Mouse (Mus musculus) kidney, postnatal 10 days (tissue): ENCODE data around the gene Nupl2.

Experiments
- DNase-seq: peaks from one replicate; pipeline ENCODE4 v3.0.0; 2021; ENCODE audit warnings: mixed read lengths

Nupl2 gene

DNA sequence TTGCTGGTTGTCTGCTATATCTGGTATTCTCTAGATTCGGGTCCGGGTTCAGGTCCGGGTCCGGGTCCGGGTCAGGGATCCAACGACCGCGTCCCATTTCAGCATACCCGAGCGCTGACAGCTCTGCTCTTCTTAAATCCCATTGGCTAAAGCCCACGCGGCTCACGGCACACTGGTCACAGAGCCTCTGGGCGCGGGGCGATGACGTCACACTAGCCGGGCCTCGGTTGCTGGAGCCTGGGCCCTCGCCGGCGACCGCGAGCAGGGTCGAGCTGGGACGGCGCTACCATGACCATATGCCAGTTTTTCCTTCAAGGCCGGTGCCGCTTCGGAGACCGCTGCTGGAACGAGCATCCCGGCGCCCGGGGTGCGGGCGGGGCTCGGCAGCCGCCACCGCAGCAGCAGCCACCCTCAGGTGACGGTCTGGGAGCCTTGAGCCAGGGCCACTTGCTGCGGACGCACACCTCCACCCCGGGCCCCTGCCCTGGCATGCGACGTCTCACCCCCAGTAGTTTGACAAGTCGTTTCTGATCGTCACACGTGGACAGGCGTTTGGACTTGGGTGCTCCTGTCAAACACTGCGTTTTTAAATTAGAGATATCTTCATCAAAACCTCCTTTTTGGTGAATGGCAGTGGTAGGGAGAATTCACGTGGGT lies at the start of gene Nupl2:
Nupl2 (plus strand) TSS at position 175 of the 657 bp plus-strand sequence.
- DNase-seq, result peak; percentile 98

DNA sequence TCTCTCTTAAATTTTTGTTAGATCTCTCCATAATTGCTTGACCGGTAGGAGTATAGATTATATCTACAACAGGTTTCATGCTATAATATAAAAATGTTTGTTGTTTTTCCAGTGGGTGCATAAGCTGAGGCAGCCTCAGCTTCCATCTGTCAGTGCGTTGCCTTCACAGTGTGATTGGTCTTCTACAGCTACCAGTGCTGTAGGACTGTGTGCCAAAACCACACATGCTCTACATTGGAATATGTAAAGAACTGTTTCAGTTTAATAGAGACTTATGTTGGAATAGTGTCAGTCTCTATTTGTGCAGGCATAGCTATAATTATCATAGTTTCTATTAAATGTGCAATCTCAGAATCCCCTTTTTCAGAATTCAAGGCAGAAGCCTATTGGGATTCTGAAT lies 42.5 kb upstream of the Nupl2 start:
- no peak for DNase-seq

DNA sequence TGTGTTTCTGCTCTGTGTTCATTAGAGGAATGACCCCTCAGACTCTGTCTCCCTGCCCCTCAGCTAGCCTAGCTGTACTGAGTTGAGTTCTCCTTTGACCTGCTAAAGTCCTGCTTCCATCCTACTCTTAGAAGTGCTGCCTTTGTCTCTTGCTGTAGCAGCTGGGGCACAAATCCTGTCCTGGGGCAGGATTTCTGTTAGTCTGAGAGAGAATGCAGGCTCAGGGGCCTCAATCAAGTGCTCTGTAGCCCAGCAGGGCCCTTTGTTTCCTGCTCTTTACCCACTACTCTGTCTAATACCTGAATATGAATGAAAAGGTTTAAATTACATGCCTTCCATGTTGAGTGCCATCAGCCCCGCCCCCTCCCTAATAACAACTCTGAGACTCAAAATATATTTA lies 40.6 kb upstream of the Nupl2 start:
- no peak for DNase-seq

DNA sequence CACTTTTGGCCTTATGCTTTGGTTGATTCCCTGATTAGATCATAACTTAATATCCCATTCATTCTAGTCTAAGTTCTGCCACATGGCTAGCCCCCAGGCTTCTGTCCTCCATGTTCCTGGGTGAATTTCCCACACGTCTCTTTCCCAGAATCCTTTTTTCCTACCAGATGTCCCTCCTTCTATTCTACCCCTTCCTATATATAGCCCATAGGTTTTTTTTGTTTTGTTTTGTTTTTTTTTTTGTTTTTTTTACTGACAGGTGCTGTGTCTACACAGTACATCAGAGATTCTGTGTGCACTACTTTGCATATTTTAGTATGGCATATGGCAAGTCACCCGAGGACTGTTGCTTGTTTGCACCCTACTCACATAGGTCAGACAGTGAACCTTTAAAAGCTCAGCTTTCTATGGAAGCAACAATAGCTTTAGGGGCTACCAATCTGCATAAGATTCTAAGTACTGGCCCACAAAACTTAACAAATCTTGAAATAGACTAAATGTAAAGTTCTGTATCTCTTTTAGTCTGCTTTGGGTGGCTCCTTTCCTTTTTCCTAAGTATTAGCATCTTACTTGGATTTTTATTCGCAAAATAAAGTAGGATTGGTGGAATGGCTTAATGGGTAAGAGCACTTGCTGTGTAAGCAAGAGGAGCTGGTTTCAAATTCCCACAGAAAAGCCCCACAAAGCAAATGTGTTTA lies 40.0 kb upstream of the Nupl2 start:
- no peak for DNase-seq

DNA sequence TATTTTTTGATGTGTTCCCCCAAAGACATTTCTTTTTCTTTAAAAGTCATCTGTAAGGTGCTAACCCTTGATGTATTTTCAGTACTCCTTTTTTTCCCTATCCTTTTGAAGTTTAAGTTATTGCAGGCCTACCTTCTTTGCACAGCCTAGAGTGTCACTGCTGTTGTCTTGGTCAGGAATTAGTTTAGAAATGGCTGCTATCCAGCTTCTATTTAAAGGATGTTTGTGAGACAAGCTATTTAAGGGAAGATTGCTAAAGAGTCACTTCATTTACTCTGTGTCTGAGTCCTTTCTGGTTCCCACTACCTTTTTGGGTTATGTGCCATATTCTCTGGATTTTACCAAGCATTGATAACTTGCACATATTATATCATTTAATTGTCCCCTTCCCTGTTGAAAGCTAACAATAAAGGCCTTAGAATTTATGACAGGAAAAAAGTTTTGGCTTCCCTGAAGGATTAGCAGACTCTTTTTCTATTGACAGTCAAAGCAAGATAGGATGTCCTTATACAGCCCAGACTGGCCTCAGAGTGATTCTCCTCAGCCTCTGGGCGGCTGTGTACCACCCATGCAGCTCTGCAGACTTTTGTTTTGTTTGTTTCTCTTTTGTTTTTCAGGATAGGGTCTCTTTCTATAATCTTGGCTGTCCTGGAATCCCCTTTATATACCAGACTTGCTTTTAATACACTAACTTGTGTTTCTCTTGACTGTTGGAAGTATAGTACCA lies 38.7 kb upstream of the Nupl2 start:
- DNase-seq, result no peak

DNA sequence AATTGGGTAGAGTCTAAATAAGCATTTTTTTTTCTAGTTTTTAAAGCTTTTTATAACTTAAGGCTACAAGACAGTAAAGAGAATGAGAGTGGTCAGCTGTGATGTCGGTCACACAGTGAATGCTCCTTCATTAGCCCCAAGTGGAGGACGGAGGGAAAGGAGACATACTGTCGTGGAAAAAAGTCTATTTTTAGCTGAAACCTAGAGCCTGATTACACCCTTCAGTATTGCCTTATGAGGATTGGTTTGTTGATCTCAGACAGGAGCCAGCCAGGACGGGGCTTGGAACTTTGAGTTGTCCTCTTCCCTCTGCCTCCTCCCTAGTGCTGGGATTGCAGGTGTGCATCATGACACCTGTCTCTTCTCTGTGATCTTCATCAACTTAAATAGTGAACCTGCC lies 37.8 kb upstream of the Nupl2 start:
- DNase-seq, result no peak

DNA sequence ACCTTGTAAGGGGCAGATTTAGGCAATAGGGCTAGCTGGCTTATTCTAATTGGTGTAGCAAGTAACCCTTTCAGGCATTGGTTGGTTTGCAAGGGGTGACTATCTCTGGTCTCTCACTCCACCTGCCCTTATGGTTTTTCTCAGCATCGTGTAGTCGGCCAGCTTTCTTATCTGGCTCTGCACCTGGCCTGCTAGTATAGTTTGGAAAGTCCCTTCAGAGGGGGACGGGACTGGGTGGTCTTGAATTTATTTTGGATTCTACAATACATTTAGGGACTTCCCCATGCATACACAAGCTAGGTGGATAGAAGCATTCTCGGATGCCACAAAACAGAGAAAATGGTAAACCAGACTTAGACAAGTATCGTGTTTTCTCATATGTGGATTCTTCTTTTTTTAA lies 17.8 kb upstream of the Nupl2 start:
- DNase-seq, result no peak

DNA sequence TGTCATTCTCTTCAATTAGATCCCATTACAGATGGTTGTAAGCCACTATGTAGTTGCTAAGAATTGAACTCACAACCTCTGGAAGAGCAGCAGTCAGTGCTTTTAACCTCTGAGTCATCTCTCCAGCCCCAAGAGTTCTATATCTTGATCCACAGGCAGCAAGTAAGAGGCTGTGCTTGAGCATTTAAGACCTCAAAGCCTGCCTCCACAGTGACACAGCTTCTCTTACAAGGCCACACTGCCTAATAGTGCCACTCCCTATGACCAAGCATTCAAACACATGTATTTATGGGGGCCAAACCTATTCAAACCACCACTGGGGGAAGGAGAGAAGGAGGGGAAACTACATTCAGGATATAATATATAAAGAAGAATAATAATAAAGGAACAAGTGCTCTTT lies 12.6 kb upstream of the Nupl2 start:
- no peak for DNase-seq

DNA sequence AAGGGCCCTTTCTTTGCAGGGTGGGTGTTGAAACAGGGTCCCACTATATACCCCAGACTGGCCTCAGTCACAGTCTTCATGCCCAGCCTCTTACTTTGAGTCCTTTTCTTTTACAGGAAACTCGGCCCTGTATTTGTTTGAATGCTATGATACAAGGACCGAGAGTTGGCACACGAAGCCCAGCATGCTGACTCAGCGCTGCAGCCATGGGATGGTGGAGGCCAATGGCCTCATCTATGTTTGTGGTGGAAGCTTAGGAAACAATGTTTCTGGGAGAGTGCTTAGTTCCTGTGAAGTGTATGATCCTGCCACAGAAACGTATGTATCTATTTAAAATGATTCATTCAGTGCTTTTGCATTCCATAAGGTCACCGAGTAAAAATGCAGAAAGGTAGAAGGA lies 8.0 kb upstream of the Nupl2 start:
- DNase-seq, result no peak

DNA sequence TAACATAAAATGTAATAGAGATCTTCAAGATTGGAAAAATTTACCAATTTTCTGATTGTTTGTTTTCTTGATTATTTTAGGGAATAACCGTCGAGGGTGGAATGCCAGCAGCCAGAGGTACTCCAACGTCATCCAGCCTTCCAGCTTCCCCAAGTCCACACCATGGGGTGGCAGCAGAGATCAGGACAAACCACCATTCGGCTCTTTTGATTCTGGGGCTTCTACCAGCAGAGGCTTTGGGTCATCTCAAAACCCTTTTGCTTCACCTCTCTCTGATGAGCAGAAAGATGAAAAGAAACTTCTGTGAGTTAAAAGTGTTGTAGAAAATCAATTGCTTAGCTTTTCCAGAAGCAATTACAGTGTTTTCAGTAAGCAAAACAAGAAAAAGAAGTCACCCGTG lies 2.5 kb downstream of the Nupl2 start:
- DNase-seq, result peak; percentile 31

DNA sequence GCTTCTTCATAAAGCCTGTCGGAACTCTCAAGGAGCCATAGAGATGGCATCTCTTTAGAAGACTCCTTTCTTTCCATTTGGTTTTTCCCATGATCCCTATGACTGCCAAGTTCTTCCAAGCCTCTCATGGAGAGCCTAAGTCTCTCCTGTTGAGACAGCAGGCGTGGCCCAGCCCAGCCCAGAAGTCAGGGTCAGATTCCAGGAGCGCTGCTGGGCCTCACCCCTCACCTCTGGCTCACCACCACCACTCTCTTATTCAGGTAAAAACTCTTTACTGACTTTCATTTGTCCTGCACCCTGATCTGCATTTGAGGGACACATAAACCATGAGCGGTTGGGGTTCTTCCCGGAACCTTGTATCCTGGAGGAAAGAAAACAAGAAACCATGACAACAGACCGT lies 5.1 kb downstream of the Nupl2 start:
- no peak for DNase-seq

DNA sequence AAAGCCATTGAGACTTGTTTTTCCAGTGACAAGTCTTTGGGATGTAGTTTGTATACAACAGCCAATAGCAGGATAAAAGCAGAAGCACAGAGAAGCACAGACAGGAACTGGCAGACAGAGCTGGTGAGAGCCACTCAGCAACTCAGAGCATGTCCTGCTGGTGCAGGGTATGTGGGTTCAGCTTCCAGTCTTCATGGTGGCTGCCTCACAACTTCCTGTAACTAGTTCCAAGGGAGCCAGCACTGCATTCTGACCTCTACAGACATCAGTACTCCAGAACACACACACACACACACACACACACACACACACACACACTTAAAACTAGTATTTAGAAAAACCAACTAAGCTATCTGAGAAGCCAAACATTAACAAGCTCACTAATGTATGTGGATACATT lies 7.3 kb downstream of the Nupl2 start:
- no peak for DNase-seq

DNA sequence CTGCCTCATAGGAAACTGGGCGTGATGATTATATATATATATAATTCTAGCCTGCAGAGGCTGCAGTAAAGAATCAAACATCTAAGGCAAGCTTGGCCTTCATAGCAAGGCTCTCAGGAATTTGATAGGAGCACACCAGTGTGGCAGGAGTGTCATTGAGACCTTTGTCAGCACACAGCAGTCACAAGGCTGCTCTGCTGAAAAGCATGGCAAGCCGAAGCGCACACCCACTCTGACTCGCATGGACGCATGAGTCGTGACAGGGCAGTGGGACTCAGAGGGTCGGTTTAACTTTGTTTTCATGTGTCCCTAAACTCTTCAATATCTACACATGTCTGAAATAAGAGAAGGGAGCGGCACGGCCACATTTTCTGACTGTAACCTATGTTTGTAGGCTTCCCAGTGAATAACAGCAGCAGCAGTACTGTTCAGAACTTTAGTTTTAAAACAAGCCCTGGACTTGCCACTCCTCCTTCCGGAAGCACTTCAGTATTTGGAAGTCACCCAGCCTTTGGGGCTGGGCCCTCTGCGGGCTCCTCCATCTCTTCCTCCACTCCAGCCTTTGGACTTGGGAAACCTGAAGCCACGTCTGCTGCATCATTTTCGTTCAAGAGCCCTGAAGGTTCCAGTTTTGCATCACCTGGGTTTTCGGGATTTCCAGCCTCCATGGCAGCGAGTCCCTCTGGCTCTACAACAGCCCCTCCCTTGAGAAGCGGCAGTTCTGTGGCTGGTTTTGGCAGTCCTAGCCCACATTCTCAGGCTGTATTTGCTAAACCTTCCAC lies 16.9 kb downstream of the Nupl2 start:
- no peak for DNase-seq

DNA sequence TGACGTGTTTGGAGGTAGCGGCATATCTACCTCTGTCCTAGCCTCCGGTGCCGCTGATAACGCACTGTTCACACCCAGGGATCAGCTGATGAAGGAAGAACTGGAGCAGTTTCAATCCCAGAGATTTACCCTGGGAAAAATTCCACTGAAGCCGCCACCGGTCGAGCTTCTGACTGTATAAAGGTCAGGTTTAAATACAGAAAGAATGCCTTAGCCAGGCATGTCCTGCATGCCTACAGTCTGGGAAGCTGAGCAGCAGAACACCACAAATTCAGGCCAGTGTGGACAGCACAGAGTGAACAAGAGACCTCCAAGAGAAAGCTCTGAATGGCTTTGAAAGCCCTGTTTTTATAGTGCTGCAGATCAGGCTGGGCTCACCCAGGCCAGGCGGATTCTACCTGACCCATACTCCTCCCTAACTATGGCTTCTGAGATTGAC lies 17.6 kb downstream of the Nupl2 start:
- DNase-seq, result no peak

DNA sequence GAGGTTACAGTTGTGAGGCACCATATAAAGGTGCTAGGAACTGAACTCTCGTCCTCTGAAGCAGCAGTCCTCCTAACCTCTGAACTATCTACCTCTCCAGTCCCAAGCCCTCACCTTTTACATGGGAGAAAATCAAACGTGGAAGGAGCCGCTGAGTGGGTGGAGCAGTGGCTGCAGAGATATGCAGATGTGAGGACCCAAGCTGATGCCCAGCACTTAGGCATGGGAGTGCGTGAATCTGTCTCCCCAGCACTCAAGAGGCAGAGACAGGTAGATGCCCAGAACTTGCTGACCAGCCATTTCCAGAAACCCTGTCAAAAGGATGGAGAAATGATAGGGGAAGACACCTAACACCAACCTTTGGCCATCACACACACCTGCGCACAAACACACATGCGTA lies 18.3 kb downstream of the Nupl2 start:
- DNase-seq, result no peak

DNA sequence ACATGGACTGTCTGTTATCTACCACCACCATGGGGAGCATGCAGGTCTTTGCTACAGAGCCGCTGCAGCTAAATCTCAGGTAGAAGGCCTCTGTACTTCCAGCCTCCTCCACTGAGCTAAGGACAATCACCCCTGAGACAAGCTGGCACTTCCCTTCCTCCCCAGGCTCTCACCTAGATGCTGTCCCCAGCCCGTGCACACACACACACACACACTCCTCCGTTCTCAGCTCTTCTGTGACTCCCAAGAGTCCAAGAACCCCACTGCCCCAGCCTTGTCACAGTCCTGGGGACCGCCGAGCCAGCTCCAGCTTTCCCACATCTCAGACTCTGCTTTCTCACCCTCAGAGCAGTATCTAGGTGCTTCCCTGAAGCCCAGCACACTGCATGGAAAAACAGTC lies 19.2 kb downstream of the Nupl2 start:
- no peak for DNase-seq

DNA sequence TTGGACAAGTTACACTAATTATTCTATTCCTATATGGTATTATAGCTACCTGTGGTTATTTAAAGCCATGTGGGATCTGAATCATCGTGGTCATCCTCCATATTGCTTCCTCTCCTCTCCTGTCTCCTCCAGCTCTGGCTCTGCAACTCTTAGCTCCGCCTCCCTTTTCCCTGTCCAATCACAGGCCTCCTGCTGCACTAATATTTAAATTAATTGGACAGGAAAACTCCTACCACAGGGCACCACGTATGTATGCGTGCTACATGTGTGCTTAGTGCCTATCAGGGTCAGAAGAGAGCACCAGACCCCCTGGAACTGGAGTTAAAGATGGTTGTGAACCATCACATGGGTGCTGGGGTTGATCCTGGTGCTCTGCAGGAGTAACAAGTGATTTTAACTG lies 23.7 kb downstream of the Nupl2 start:
- DNase-seq, result no peak

DNA sequence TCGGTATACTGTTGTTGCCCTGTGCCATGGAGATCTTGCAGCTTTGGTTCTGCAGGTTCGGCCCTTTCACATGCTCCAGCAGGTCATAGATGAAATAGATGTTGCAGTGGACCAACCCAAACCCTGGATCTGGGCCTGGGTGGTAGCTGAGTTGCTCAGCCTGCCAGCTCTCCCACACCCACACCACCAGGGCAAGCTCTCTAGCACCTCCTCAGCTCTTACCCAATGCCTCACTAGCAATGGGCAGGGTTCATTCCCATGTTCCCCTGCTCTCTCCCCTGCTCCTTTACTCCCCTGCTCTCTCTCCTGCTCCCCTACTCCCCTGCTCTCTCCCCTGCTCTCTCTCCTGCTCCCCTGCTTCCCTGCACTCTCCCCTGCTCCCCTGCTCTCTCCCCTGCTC lies 27.1 kb downstream of the Nupl2 start:
- DNase-seq, result no peak

DNA sequence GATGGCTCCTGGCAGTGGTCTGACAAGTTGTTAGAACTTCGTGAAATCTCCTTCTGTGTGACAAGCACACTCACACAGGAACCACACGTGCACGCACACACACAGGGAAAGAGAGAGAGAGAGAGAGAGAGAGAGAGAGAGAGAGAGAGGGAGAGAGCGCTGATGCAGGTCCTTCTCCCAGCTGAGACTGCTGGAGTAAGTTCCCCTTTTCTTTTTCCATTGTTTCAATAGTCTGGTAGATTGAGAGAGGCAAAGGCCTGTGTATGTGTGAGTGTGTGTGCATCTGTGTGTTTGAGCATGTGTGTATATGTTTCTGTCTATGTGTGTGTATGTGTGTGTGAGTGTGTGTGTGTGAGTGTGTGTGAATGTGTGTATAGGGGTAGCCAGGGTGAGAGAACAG lies 36.2 kb downstream of the Nupl2 start:
- DNase-seq, result no peak

DNA sequence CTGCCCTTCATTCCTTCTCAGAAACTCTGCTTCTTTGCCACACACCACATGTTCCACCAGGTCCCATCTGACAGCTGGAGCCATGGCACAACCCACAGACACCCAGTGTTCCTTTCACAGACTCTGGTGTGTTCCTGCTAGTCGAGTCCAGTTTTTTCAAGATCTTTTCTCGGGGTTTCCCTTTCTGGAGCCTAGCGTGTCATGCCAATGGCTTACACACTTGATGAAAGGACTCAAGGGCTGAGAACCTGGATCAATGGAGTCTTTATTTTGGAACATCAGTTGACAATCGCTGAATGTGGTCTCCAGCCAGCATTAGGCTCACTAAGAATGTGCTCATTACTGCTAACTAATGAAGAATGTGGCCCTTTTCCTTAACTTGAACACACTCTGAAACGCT lies 37.7 kb downstream of the Nupl2 start:
- no peak for DNase-seq

DNA sequence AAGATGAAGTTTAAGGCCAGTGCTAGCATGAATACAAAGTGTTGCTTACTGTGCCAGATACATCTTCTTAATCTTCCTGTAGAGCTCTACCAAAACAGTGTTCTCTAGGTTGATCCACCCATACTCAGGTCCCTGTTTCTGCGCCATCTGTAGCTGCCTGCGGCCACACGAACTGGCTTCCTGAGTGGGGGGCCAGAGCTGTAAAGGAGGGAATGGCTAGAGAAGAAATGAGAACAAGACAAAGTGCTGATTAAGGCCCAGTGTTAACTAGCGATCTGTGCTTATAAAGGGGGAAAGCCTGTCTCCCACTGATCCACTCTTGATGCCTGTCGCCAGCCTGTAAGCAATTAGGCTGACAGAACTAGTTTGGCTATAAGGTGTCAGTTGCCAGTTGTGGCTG lies 38.5 kb downstream of the Nupl2 start:
- no peak for DNase-seq

DNA sequence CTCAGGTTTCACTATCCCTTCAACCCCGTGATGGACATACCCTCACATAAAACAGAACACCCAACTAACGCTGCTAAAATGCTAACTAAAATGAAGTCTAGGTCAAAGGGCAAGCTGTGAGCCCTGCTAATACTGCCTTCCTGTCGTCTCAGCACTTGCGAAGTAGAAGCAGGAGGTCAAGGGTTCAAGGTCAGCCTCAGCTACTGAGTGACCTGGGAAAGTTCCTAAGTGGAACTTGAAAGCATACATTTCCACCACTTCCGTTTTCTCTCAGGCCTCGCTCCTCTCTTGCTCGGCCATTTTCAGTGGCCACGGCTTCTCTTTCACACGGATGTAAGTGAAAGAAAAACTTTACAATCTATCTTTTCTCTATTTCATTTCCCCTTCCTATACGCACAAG lies 43.2 kb downstream of the Nupl2 start:
- no peak for DNase-seq

DNA sequence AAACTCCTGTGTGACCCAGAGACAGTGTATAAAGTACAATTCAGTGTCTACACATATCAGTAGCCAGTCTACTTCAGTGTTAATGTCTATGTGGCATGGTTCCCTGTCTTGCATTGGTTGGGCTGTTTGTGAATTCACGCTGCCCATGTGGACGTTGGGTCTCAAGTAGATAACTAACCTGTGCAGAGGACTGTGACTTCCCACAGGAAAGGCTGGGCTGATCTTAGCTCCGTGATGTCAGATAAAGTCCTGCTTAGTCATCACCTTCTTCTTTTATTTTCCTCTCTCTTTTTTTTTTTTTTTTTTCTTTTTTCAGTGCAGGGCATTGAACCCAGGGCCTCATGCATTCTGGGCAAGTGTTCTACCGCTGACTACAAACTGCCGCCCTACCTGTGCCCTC lies 43.7 kb downstream of the Nupl2 start:
- DNase-seq, result no peak
